Mouse (Mus musculus) ES-CJ7 (cell line): ENCODE measurements around the gene Lct.
"Not testable (repeated sequence)": the region's sequence is repeated elsewhere in the genome, so short reads cannot be mapped to it uniquely, and the experiment has no call there.

Experiments
- DNase-seq: peaks from one replicate; pipeline ENCODE4 v3.0.0; 2011; ENCODE audit warnings: low read depth, low spot score

Lct gene

DNA sequence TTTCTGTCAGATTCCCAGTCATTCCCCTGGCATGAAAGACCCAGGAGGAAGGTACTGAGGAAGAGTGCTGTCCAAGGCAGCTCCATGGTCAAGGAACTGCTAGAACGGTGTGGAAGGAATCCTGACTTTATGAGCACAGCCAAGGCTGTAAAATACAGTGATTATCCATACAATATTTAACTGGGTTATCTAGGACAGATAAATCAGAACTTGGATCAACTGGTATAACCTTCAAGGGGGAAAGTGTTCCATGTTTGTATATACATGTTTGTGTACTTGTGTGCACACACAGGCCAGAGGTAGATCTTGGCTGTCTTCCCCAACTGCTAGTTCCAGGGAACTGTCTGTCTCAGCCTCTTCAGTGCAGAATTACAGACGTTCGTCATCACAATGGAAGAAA is at the start of gene Lct:
TSS of gene Lct (minus strand) at position 101 of the 400 bp plus-strand sequence.
- DNase-seq: no peak

DNA sequence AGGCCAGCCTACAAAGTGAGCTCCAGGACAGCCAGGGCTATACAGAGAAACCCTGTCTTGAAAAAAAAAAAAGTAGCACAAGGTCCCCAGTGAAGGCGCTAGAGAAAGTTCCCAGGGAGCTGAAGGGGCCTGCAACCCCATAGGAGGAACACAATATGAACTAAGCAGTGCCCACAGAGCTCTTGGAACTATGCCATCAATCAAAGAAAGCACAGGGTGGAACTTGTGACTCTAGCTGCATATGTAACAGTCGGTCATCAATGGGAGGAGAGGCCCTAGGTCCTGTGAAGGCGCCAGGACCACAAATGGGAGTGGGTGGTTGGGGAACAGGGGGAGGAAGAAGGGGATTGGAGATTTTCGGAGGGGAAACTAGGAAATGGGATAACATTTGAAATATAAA is 48.7 kb upstream of the Lct start:
- DNase-seq: no peak

DNA sequence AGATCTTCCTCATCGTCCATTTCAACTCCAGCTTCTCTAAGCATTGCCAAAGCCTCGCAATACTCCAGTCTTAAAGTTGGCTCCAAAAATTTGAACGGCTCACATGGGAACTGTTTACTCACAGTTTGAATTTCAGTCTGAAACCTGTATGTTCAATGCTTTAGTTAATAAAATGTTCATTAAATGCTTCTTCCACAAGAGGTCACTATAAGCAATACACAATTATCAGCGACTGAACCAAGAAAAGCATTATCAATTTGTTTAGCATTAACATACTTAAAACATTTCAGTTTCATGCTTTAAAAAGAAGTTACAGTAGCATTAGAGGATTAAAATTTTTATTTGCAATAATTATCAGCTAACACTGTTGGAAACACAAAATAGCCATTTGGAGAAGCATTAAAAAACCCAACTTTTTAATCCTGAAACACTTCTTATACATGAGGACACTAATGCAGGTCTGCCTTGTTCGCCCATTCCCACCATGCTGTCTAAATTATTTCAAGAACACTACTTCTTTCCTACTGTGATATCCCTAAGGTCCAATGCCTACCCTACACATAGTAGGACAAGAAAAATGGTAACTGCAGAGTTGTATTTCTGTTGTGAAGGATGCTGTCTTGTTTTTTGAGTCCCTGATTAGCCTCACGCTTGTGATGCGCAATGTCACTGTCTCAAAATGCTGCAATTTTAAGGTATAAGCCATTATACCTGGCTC is 44.2 kb upstream of the Lct start:
- DNase-seq: no peak

DNA sequence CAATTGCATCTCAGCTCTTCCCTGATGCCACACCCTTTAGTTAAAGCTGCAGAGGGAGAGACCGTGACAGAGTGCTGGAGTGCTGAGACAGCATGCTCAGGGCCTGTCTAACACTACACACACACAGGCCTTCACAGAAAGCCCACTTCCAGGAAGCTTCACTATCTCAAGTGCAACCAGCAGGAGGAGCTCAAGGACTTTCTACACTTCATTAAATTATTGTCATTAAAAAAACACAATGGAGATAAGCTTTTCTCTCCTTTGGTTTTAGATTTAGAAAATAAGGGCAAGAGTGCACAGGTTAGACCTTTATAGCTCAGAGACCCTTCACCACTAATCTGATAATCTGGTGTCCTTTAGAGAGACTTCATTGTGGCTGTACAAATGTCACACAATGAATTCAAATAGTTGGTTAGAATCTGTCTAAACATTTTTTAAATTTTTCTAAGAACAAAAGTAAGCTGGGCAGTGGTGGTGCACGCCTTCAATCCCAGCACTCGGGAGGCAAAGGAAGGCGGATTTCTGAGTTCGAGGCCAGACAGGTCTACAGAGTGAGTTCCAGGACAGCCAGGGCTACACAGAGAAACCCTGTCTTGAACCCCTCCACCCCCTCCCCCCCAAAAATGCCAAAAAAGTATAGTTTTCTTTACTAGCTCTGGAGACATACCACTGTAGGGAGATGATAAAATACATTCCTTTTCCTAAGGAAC is 40.8 kb upstream of the Lct start:
- peak; percentile 68 for DNase-seq

DNA sequence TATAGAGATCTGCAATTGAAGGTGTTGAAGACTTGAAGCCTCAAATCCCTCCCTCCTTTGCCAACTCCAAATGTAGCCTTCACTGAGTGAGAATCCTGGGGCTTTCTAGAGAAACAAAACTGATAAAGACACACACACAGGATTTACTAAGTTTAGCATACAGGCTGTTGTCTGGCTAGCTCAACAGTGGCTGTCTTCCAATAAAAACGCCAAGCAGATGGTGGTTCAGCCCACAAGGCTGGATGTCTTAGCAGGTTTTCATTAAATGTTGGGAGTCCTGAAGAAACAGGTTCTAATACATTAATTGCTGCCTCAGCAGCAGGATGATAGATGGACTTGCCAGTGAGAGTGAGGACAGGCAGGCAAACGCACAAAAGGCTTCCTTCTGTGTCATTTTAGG is 32.5 kb upstream of the Lct start:
- DNase-seq: no peak

DNA sequence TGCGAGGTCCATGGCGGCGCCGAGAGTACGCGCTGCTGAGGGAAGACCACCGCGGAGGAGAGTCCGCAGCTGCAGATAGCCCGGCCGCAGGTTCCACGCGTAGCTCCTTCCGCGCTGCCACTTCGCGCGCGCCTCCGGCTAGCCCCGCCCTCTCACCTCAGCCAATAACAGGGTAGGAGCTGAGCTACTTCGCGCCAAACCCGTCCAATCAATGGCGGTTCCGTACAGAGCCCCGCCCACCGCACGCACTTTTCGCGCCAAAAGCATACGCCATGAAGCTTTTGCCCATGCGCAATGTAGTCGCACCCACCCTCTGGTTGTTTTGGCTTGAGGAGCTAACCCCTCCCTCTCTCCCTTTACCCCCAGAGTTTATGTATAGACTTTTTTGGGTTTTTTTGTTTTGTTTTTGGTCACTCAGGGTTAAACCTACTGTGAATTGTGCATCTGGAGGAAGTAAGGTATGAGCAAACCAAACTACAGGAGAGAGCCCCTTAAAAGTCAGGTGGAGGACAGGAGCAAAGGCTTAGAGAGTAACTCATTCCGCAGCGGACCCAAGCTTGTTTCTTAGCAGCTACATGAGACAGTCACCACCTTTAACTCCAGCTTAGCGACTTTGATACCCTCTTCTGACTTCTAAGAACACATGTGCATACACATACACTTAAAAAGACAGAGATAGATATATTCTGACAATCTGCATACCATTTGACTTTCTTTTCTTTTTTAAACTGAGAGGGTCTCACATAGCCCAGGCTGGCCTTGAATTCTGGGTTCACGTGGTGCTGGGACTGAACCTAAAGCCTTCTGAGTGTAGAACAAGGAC is 31.6 kb upstream of the Lct start, which contains the start of gene Mcm6:
TSS of gene Mcm6 (minus strand) at position 111 of the 823 bp plus-strand sequence.
- DNase-seq: peak; percentile 99

DNA sequence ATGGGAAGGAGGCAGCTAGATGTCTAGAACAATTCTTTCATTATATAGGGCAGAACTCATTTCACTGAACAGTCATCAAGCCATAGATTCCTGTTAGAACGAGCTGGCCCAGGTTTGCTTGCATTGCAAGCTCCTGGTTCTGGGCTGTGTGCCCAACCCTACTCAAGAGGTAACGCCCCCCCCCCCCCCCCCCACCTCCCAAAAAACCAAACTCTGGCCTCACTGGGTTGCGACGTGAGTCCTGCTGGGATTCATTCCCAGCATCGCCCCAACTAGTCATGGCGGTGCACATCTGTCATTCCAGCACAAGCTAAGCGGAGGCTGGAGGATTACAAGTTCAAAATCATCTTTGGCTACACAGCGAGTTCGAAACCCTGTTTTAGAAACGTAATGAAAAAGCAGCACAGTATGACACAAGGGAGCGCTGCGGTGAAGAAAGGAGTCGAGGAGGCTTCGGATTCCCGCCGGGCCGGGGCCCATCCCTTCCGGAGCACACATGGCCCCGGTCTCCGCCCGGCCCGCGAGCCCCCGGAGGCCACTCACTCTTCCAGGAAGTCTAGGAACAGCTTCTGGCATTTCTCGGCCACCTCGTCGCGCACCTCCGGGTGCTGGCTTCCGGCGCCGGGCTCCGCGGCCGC is 30.9 kb upstream of the Lct start:
- DNase-seq: peak; percentile 79

DNA sequence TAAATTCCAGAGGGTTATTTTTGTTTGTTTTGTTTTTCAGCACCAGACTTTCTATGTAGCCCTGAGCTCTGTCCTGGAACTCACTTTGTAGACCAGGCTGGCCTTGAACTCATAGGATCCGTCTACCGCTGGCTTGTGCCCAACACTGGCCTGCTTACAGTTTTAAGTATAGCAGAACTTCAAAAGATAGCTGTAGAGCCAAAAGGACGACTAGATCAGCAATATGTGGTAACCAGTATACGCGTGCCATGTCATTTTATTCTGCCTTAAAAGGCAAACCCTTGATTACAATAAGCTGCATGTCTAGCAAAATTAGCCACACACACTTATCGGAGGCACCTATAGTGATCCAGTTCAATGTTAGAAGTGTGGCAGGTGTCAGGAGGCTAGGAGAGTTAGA is 30.2 kb upstream of the Lct start:
- no peak for DNase-seq

DNA sequence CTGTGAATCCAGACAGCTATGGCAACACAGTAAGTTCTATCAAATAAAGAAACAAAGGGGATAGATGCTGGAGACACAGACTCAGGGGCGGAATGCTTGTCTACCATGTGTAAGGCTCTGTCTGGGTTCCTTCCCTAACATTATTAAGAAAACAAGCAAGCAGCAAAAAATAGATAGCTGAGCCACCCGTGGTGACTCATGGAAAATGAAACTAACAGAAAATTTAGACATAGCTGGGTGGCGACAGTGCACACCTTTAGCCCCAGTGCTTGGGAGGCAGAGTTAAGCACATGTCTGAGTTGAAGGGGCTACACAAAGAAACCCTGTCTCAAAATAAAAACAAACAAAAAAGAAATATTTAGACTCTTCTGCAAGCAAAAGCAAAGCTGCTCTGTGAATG is 29.3 kb upstream of the Lct start:
- DNase-seq: no peak

DNA sequence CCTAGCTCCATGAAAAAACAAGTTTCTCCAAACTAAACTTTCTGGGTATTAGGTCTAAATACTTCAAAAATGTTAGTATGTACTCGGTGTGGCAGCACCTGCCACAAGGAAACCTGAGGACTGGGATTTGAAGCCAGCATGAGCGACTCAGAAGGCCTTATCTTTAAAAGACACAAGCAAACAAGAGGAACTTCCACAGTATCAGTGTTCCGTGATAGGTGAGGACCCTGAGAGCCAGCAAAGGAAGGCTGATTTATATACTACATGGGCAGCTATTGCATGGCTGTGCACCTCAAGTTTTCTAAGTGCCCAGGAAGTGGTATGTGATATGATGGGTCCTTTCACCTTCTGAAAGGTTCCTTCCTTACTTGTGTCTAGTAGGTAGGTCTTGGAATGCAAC is 25.0 kb upstream of the Lct start:
- DNase-seq: no peak

DNA sequence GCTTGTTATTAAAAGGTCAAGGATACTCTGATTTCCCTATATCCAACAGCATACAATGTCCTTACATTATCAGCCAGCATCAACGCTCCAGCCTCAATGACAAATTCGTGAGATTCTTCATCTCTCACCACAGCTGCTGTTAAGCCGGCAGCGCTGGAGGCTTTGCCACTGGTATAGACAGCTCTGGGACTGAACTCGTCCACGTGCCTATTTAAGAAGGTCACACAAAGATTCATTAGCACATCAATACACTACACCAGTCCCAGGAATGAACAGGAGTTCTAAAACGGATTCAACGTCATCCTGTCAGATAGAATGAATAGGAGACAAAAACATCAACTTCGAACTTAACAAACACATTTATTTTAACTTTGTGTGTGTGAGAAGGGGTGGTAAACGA is 16.1 kb upstream of the Lct start:
- DNase-seq: peak; percentile 75

DNA sequence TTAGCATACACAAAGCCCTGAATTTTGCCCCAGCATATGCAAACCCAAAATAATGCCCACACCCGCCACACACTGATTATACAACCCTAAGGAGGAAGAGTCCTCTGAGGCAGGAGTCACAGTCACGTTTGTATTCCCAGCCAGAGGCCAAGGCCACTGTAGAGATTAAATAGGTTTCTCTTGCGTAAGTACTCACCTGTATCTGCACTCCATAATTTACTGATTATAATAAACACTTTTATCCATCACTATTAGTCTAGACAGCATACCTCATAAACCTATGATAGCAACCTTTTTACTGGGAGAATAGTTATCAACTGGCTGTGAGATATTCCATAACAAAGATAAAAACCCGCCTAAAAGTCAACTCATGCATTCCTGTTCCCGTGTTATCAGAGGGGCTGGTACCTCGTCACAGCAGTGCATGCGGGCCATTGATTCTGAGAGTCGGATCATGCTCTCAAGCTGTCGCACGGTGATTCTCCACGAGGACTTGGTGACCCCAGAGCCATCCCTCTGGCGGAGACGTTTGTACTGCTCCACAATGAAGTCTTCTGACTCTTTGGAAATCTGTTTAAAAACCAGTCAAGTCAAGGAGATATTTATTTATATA is 9.7 kb upstream of the Lct start:
- DNase-seq: no peak

DNA sequence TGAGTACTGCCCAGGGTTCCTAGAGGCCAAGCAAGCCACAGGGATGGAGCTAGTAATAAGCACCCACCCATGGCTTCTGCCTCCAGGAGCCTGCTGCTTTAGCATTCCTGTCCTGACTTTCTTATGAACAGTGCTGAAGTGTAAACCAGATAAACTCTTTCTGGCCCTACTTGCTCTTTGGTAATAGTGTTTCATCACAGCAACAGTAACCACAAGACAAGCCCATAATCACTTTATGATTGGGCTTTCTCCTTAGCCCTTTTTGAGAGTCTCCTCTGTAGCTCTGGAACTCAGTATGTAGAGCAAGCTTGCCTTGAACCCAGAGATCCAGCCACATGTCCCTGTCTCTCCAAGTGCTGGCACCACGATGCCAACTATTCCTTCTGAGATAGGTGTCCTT is 2.2 kb upstream of the Lct start:
- DNase-seq: no peak

DNA sequence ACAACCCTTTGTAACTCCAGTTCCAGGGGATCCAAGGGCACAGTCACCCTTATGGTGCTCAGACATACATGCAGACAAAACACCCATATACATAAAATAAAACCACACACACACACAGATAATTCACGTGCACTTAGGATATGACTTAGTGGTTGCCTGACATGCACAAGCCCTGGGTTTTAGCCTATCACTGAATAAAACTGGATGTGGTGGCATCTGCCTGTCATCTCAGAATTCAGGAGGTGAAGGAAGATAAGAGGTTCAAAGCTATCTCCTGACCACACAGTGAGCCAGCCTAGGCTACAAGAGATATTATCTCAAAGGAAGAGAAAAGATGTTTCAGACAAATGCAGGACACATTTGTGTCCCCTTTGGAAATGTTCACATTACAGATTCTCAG is 953 bp downstream of the Lct start:
- DNase-seq: no peak

DNA sequence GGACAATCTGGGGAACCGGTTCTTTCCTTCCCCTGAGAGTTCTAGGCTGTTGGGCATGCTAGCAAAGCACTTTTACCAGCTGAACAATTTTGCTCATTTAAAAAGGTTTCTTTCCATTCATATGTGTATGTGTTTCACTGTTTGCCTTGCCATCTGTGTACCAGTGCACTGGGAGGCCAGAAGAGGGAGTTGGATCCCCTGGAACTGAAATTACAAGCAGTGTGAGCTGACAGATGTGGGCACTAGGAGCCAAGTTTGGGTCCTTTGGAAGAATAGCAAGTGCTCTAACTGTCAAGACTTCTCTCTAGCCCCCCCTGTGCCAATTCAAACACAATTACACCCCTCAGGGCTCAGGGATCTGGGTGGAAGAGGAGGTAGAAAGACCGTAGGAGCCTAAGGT is 3.3 kb downstream of the Lct start:
- DNase-seq: no peak

DNA sequence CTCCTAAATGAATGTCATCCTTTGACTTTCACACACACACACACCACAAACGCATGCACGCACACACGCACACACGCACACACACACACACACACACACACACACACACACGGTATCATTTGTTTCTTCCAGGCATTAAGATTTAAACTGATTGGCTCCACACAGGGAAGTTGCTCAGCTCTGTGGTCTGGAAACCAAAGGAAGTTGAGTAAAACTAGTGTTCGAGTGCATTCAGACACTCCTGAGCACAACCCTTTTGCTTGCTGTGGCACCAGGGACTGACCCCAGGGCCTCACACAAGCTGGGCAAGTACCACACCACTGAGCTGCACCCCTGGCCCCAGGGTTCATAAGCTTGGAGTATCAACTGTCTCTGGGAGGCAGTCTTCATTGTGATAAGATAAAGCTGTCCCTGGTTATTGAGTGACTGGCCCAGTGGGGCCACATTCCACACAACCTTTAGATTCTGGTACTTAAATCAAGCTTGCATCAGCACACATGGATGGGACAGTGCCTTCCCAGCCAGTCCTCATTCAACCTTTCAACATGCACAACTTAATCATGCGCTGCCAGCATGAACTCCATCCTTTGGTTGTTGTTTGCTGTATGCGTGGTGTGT is 5.0 kb downstream of the Lct start:
- DNase-seq: no peak

DNA sequence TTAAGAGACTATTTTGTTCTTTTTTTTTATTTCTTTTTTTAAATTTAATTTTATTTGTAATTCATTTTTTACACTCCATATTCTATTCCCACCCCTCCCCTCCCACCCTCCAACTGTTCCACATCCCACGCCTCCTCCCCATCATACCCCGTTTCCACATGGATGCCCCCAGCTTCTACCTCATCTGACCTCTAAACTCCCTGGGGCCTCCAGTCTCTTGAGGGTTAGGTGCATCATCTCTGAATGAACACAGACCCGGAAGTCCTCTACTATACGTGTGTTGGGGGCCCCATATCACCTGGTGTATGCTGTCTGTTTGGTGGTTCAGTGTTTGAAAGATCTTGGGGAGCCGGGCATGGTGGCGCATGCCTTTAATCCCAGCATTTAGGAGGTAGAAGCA is 8.9 kb downstream of the Lct start:
- DNase-seq: not testable (repeated sequence)

DNA sequence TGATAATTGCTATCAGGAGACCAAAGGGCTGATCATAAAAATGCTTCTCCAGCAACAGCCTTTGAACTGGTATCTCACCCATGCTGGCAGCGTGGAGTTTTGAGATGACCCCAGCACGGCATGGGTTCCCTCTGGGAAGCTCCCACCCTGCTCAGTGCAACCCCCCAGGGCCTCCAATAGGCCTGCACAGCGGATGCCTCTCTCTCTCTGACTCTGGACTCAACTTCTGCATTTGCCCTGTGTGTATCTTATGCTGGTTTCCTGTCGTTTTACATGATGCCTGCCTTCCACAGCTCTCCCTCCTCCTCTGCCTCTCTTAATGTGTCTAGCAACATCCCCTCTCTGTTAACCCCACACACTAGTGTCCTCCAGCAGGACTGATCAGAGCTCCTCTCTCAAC is 13.5 kb downstream of the Lct start:
- DNase-seq: no peak

DNA sequence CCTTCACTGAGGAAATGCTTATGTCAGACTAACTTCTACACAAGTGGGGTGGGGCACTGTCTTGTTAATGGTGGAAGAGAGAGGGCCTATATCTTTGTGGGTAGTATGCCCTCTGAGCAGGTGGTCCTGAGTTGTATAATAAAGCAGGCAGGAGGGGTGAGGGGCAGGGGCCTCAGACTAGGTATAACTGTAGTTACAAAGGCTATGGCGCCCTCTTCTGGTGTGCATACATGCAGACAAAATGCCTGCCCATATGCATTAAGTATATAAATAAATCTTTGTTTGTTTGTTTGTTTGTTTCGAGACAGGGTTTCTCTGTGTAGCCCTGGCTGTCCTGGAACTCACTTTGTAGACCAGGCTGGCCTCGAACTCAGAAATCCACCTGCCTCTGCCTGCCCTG is 19.1 kb downstream of the Lct start:
- DNase-seq: no peak

DNA sequence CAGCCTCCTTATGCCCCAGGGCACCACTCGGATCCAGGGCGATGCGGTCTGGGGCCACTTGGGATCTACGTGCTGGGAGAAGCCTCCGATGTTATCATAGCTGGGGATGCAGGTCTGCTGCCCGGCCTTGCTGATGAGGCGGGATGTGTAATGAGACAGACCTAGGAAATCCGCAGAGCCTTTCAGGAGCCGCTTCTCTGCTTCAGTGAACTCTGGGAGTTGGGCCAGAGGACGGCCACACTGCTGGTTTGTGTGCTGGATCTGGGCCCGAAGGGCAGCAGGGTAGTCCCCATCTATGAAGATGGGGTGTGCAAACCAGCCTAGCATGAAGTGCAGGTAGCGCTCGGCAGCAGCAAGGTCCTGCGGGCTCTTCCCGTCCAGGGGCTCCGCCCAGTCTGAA is 24.2 kb downstream of the Lct start:
- DNase-seq: no peak
